Mouse (Mus musculus) lung, embryonic 15.5 days (tissue): Measurements from ENCODE around the gene Htr6. TPM values are rescaled to one million over a fixed set of nuclear protein-coding genes. Genes with fewer than 3 reads are reported as not detected.

ENCODE experiments used
- ATAC-seq: fragments of 200-750 bp; cut with Nextera tagmentation; 2 replicates; pipeline ENCODE4 v1.8.0; 2017; ENCODE audit warnings: moderate number of reproducible peaks, borderline replicate concordance; ENCODE audit not compliant: low FRiP score, low TSS enrichment; ENCODE audit errors: extremely low read depth
- H3K27ac ChIP-seq: fragments of 300-500 bp; sonication (generic); 2 replicates; pipeline ENCODE4 v1.5.1; 2015; ENCODE audit warnings: moderate library complexity, mild to moderate bottlenecking, inconsistent platforms
- H3K27me3 ChIP-seq: fragments of 300-500 bp; sonication (generic); 2 replicates; pipeline ENCODE4 v1.6.1; 2015; ENCODE audit warnings: inconsistent platforms
- H3K36me3 ChIP-seq: fragments of 300-500 bp; sonication (generic); 2 replicates; pipeline ENCODE4 v1.6.1; 2015; ENCODE audit warnings: inconsistent platforms
- H3K4me1 ChIP-seq: fragments of 300-500 bp; sonication (generic); 2 replicates; pipeline ENCODE4 v1.6.1; 2015; ENCODE audit warnings: inconsistent platforms
- H3K4me2 ChIP-seq: fragments of 300-500 bp; sonication (generic); 2 replicates; pipeline ENCODE4 v1.6.1; 2015; ENCODE audit warnings: inconsistent platforms, mild to moderate bottlenecking, moderate library complexity
- H3K4me3 ChIP-seq: fragments of 300-500 bp; sonication (generic); 2 replicates; pipeline ENCODE4 v1.5.1; 2015; ENCODE audit warnings: mild to moderate bottlenecking, inconsistent platforms
- H3K9ac ChIP-seq: fragments of 300-500 bp; sonication (generic); 2 replicates; pipeline ENCODE4 v1.6.1; 2015; ENCODE audit warnings: inconsistent platforms
- H3K9me3 ChIP-seq: fragments of 300-500 bp; sonication (generic); 2 replicates; pipeline ENCODE4 v1.6.1; 2016; ENCODE audit warnings: inconsistent platforms
- WGBS: fragments of 180-500 bp; shearing (Covaris S2); methylation state at CpG from one replicate; pipeline ENCODE4 v1.1.7; 2015; 5-methylcytosine and 5-hydroxymethylcytosine counted together
- polyA plus RNA-seq: library from polyadenylated mRNA; unstranded; fragments of >200 nt; fragmentation: Nextera tagmentation; extraction: Ambion mirVana; gene quantifications from 2 replicates; pipeline ENCODE4 v1.2.1, GENCODE M21; 2015

Gene Htr6
- polyA plus RNA-seq, 1 experiment from 2014 or later, result not detected

- H3K4me2 ChIP-seq, result no peak overlapping the region
- ATAC-seq, result no peak
- peaks cover 13% of the 10 kb centered on the region for H3K4me1 ChIP-seq
- H3K27ac ChIP-seq, result no peak overlapping the region
- WGBS, result 87% methylated on average over 8 of the region's 8 CpGs
- H3K4me3 ChIP-seq, result no peak overlapping the region
- no peaks in the 10 kb centered on the region for H3K9me3 ChIP-seq
- H3K9ac ChIP-seq, result no peak overlapping the region
- peaks cover 27% of the 10 kb centered on the region for H3K36me3 ChIP-seq
- H3K27me3 ChIP-seq, result no peaks in the 10 kb centered on the region
Observed at GRCm38 (mm10) chr4:139100326-139100725, 25.0 kb upstream of the Htr6 start.

GRCm38 (mm10) chr4:139096201-139096600 is 20.8 kb upstream of the Htr6 start:
- WGBS, result 26% methylated on average over 5 of the region's 5 CpGs
- H3K4me3 ChIP-seq, result no peak overlapping the region
- H3K27me3 ChIP-seq, result peaks cover 11% of the 10 kb centered on the region; the same call in 1 of the 2 replicates
- no peak overlapping the region for H3K4me2 ChIP-seq
- H3K27ac ChIP-seq, result peak overlapping the region; percentile 59; the same call in 1 of the 2 replicates
- H3K36me3 ChIP-seq, result no peaks in the 10 kb centered on the region
- ATAC-seq, result no peak
- no peak overlapping the region for H3K9ac ChIP-seq
- H3K9me3 ChIP-seq, result no peaks in the 10 kb centered on the region
- H3K4me1 ChIP-seq, result peaks cover 30% of the 10 kb centered on the region

- Histone ChIP-seq H3K4me2 (no peak overlapping the region), H3K9ac (no peak overlapping the region), H3K4me3 (no peak overlapping the region), H3K4me1 (peaks cover 34% of the 10 kb centered on the region), H3K27ac (peak overlapping the region; percentile 59), H3K27me3 (peaks cover 11% of the 10 kb centered on the region; the same call in 1 of the 2 replicates), H3K9me3 (no peaks in the 10 kb centered on the region), H3K36me3 (no peaks in the 10 kb centered on the region)
- 0% methylated on average over 1 of the region's 1 CpGs for WGBS
- ATAC-seq, result no peak
Observed at GRCm38 (mm10) chr4:139095406-139095805, 20.0 kb upstream of the Htr6 start.

- Histone ChIP-seq H3K4me3 (peak overlapping the region; percentile 71), H3K27me3 (peaks cover 11% of the 10 kb centered on the region; the same call in 1 of the 2 replicates), H3K36me3 (no peaks in the 10 kb centered on the region), H3K27ac (no peak overlapping the region), H3K4me1 (peaks cover 42% of the 10 kb centered on the region), H3K9ac (peak overlapping the region; percentile 69), H3K4me2 (peak overlapping the region; percentile 95), H3K9me3 (no peaks in the 10 kb centered on the region)
- 22% methylated on average over 13 of the region's 13 CpGs for WGBS
- ATAC-seq, result no peak
Observed at GRCm38 (mm10) chr4:139093196-139093530, 17.8 kb upstream of the Htr6 start.

GRCm38 (mm10) chr4:139092356-139093195 is 17.2 kb upstream of the Htr6 start, which contains the start of gene Nbl1:
Gene Nbl1, minus strand, starts transcription at chr4:139092993.
- peak; percentile 60 for ATAC-seq

DNA sequence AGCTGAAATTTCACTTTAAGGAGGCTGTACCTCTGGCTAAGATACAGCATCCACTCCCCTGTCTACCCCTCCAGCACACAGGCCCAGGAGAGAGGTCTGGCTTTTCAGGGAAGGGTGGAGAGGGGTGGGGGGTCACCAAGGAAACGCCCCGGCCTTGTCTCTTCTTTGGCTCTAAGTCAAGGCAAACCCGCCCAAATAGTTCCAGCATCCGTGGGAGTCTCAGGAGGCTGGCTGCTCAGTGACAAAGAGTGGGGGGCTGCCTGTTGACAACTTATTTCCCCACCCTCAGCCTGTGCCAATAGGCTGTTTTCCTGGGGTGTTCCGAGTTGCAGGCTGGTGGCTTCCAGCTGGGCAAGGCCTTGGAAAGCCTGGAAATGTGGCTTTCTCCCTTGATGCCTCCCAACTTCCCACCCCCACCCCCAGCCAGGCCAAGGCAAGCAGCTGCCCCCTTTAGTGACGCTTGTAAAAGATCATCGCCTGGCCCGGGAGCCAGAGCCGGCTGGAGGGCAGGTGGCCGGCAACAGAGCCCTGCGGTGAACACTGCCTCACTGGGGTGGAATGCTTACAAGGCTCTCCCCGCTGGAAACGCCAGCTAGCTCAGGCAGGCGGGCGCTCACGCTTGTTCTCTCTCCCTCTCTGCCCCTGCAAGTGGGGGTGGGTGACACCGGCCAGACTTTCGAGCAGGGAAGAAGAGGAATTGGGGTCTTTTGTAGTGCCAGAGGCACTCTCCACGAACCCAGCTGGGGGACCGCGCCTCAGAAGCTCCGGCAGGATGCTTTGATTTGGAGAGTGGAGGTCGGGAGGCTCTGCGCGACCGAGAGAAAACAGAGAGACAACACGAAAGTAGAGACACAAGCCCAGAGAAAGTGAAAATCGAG is 16.3 kb upstream of the Htr6 start:
- Histone ChIP-seq H3K27ac (peak overlapping the region; percentile 39; the same call in 1 of the 2 replicates), H3K27me3 (peaks cover 11% of the 10 kb centered on the region; the same call in 1 of the 2 replicates), H3K36me3 (no peaks in the 10 kb centered on the region), H3K4me2 (peak overlapping the region; percentile 95), H3K9ac (peak overlapping the region; percentile 69), H3K4me3 (peak overlapping the region; percentile 71), H3K9me3 (no peaks in the 10 kb centered on the region), H3K4me1 (peaks cover 42% of the 10 kb centered on the region)
- no peak for ATAC-seq
- WGBS, result 5% methylated on average over 28 of the region's 28 CpGs

More at GRCm38 (mm10) chr4:139092356-139093195, 17.2 kb upstream of the Htr6 start, which contains the start of gene Nbl1:
- H3K27ac ChIP-seq, result peak within 1 kb of the TSS; percentile 39
- H3K9ac ChIP-seq, result peak within 1 kb of the TSS; percentile 69
- peak within 1 kb of the TSS; percentile 71 for H3K4me3 ChIP-seq
- no peaks in the 10 kb centered on the region for H3K36me3 ChIP-seq
- peaks cover 11% of the 10 kb centered on the region; the same call in 1 of the 2 replicates for H3K27me3 ChIP-seq
- WGBS, result under 1% methylated on average over 95 of the region's 105 CpGs
- no peaks in the 10 kb centered on the region for H3K9me3 ChIP-seq
- peak within 1 kb of the TSS; percentile 95 for H3K4me2 ChIP-seq
- peaks cover 42% of the 10 kb centered on the region for H3K4me1 ChIP-seq

DNA sequence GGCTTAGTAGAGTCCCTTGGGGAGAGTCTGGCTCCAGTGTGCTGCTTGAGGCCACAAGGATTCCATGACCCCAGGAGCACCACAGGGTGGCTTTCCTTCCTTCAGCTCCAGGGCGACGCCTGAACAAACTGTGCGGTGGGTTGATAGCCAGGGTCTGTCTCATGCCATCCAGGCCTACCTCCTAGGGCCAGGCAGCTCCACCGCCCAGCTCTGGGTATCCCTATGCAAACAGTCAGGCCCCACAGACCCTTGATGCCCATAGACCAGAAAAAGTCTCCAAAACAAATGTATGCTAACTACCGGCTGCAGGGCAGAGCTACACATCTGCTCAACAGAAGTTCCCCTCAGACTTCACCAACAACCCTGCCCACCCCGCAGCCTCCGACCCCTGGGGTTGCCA is 15.7 kb upstream of the Htr6 start:
- no peak overlapping the region for H3K9ac ChIP-seq
- H3K27ac ChIP-seq, result no peak overlapping the region
- H3K4me2 ChIP-seq, result peak overlapping the region; percentile 95
- ATAC-seq, result no peak
- H3K4me1 ChIP-seq, result peaks cover 36% of the 10 kb centered on the region
- no peaks in the 10 kb centered on the region for H3K36me3 ChIP-seq
- H3K9me3 ChIP-seq, result no peaks in the 10 kb centered on the region
- H3K4me3 ChIP-seq, result peak overlapping the region; percentile 71
- WGBS, result 59% methylated on average over 7 of the region's 7 CpGs
- H3K27me3 ChIP-seq, result peaks cover 11% of the 10 kb centered on the region; the same call in 1 of the 2 replicates

DNA sequence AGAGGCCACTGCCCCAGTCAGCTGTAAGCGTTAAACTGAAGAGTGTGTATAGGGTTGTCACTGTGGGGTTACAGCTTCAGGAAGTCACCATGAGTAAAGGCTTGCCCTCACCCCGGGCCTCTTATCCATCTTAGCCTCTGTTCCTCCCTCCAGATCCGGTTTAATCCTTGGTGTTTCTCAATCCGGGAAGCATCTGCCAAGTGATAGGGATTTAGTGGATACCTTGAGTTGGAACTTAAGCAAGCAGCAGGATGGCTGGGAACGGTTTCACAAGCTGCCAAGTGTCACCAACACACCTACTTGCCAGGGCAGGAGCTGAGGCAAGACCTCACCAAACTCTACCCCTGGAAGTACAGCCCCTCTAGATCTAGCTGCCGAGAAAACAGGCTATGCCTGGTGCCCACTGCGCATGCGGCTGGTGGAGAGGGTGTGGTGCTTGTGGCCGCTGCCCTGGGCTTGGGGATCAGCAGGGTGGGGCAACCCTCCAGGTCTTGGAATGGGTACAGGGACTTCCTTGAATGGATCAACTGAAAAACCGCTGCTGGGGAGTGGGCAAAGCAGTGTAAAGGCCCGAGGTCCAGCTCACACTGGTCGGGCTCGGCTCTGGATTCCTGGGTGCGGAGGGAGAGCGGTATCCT is 15.1 kb upstream of the Htr6 start:
- Histone ChIP-seq H3K9ac (no peak overlapping the region), H3K27ac (no peak overlapping the region), H3K4me1 (peaks cover 30% of the 10 kb centered on the region), H3K4me3 (no peak overlapping the region), H3K9me3 (no peaks in the 10 kb centered on the region), H3K36me3 (no peaks in the 10 kb centered on the region), H3K27me3 (peaks cover 11% of the 10 kb centered on the region; the same call in 1 of the 2 replicates), H3K4me2 (peak overlapping the region; percentile 95; the same call in 1 of the 2 replicates)
- 62% methylated on average over 15 of the region's 15 CpGs for WGBS
- ATAC-seq, result no peak

DNA sequence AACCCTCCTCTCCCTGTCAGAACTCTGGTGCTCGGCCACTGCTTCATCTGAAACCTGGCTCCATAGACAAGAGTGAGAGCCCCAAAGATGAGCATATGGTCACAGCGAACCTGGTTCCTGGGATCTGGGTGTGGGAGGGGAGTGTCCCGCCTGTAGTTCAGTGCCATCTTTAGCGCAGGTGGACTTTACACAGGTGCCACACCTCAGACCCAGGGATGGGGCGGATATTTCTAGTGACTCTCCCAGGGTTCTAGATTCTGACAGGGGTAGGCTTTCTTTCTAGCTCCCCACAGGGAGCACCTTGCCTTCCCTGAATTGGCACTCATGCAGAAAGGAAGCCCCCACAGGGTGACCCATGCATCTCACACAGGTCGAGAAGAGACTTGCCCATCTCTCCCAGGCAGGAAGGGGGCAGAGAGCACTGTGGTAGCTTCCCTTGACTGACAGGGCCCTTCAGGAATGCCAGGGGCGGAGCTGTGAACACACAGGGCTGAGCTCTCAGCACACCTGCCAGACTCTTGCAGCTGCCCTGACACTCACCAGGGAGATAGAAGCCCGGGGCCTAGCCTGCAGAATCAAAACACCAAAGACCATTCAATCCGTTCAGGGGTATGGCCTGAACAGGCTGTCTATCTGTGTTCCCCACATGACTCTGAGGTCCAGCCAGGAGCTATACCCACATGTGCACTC is 13.8 kb upstream of the Htr6 start:
- H3K36me3 ChIP-seq, result no peaks in the 10 kb centered on the region
- 54% methylated on average over 9 of the region's 9 CpGs for WGBS
- no peak overlapping the region for H3K4me3 ChIP-seq
- no peak overlapping the region for H3K4me2 ChIP-seq
- ATAC-seq, result no peak
- H3K27me3 ChIP-seq, result peaks cover 11% of the 10 kb centered on the region; the same call in 1 of the 2 replicates
- H3K4me1 ChIP-seq, result peaks cover 26% of the 10 kb centered on the region
- H3K27ac ChIP-seq, result no peak overlapping the region
- H3K9ac ChIP-seq, result no peak overlapping the region
- no peaks in the 10 kb centered on the region for H3K9me3 ChIP-seq

DNA sequence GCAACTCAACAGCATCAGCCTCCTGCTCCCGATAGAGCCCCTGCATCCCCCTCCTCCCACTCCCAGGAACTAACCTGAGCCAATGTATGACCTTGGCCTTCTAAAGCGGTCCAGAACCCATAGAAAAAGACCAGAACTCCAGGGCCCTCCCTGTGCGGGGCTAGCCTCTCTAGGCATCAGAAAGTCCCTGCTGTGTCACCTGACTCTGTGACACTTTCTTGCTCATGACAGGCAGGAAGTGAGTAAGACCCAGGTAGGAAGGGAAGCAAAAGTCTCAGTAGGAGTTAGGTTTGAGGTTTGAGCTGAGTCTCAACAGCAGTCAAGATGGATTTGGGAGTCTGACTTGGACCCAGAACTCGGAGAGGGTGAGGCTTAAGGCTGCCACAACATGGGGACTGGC is 11.6 kb upstream of the Htr6 start:
- Histone ChIP-seq H3K4me1 (peaks cover 35% of the 10 kb centered on the region), H3K36me3 (no peaks in the 10 kb centered on the region), H3K4me3 (no peak overlapping the region), H3K9ac (no peak overlapping the region), H3K27me3 (no peaks in the 10 kb centered on the region; the same call in 1 of the 2 replicates), H3K9me3 (no peaks in the 10 kb centered on the region), H3K4me2 (no peak overlapping the region), H3K27ac (no peak overlapping the region)
- no peak for ATAC-seq
- WGBS, result 62% methylated on average over 4 of the region's 4 CpGs

DNA sequence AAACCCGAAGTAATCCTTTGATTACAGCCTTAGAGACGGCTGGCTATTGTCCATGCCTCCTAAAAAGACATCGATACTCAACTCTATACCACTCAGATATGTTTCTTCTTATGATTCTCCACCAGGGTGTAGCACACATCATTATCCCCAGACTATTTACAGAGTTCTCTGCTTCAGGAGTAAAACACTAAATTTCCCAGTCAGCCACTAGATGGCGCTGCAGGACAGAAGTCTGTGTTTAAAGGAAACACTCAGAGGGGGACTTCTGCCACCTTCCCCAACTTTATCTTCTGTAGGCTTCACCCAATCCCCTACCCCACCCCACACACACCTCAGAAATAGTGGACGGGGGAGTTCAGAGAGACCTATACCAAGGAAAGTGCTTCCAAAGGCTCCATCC is 10.7 kb upstream of the Htr6 start:
- H3K27ac ChIP-seq, result no peak overlapping the region
- peaks cover 26% of the 10 kb centered on the region for H3K4me1 ChIP-seq
- H3K27me3 ChIP-seq, result no peaks in the 10 kb centered on the region; the same call in 1 of the 2 replicates
- H3K36me3 ChIP-seq, result no peaks in the 10 kb centered on the region
- H3K4me2 ChIP-seq, result no peak overlapping the region
- ATAC-seq, result no peak
- no peak overlapping the region for H3K4me3 ChIP-seq
- no peaks in the 10 kb centered on the region for H3K9me3 ChIP-seq
- WGBS, result 12% methylated on average over 5 of the region's 5 CpGs
- no peak overlapping the region for H3K9ac ChIP-seq
